Mouse (Mus musculus) CD4-positive, CD25-positive, alpha-beta regulatory T cell, adult 4 months (primary cell): ENCODE measurements around the gene Zswim2. TPM values are rescaled to one million over a fixed set of nuclear protein-coding genes. Genes with fewer than 3 reads are reported as not detected.
"Not testable (repeated sequence)": the region's sequence is repeated elsewhere in the genome, so short reads cannot be mapped to it uniquely, and the experiment has no call there.

Experiments
- ATAC-seq: one replicate; pipeline ENCODE4 v1.8.0; 2017
- polyA plus RNA-seq, 2 experiments: library from polyadenylated mRNA; unstranded; fragments of 100-300 nt; shearing (Covaris generic); gene quantifications; one replicate each; pipeline ENCODE4 v1.2.1; 2017

Gene Zswim2
- not detected for polyA plus RNA-seq

- ATAC-seq, result peak; percentile 69
Measured at GRCm38 (mm10) chr2:83940931-83941361, at the start of gene Zswim2. Gene Zswim2 (minus strand): TSS chr2:83941228.

- ATAC-seq, result not testable (repeated sequence)
Measured at GRCm38 (mm10) chr2:83990253-83990652, 49.2 kb upstream of the Zswim2 start, which contains the start of gene Gm13691. Gene Gm13691 (plus strand): TSS chr2:83990553.

- ATAC-seq, result not testable (repeated sequence)
Measured at GRCm38 (mm10) chr2:83984443-83984842, 43.4 kb upstream of the Zswim2 start, which contains the start of gene Gm13697. Gene Gm13697 (plus strand): TSS chr2:83984743.

- ATAC-seq, result not testable (repeated sequence)
Measured at GRCm38 (mm10) chr2:83978633-83979032, 37.6 kb upstream of the Zswim2 start, which contains the start of gene Gm13694. Gene Gm13694 (plus strand): TSS chr2:83978933.

GRCm38 (mm10) chr2:83972823-83973222 lies 31.8 kb upstream of the Zswim2 start, which contains the start of gene Gm13696:
Gene Gm13696 (plus strand): TSS chr2:83973123.
- not testable (repeated sequence) for ATAC-seq

GRCm38 (mm10) chr2:83967013-83967412 lies 26.0 kb upstream of the Zswim2 start, which contains the start of gene Gm13695:
Gene Gm13695 (plus strand): TSS chr2:83967313.
- not testable (repeated sequence) for ATAC-seq

GRCm38 (mm10) chr2:83961203-83961602 lies 20.2 kb upstream of the Zswim2 start, which contains the start of gene Gm13693:
Gene Gm13693 (plus strand): TSS chr2:83961503.
- not testable (repeated sequence) for ATAC-seq

- ATAC-seq, result not testable (repeated sequence)
Measured at GRCm38 (mm10) chr2:83955393-83955792, 14.4 kb upstream of the Zswim2 start, which contains the start of gene Gm13698. Gene Gm13698 (plus strand): TSS chr2:83955693.

GRCm38 (mm10) chr2:83941792-83942191 lies 764 bp upstream of the Zswim2 start:
- no peak for ATAC-seq

GRCm38 (mm10) chr2:83941378-83941777 lies 350 bp upstream of the Zswim2 start:
- peak; percentile 34 for ATAC-seq

- peak; percentile 90 for ATAC-seq
Measured at GRCm38 (mm10) chr2:83929478-83930088, 11.4 kb downstream of the Zswim2 start.

- ATAC-seq, result no peak
Measured at GRCm38 (mm10) chr2:83901896-83902540, 39.0 kb downstream of the Zswim2 start.

GRCm38 (mm10) chr2:83893701-83894100 lies 47.3 kb downstream of the Zswim2 start:
- no peak for ATAC-seq

GRCm38 (mm10) chr2:83883850-83884420 lies 57.1 kb downstream of the Zswim2 start:
- ATAC-seq, result no peak

Other genes starting within 250 kb of the Zswim2 start
- gene Itgav, start 216.8 kb downstream of the Zswim2 start, polyA plus RNA-seq, result 10 to 100 TPM; 46.8 to 71.6 TPM
- under 1 TPM; 0.34 to 0.50 TPM for gene Fam171b, start 128.6 kb downstream of the Zswim2 start, polyA plus RNA-seq
- not detected for gene Gm13698, start 14.5 kb upstream of the Zswim2 start, polyA plus RNA-seq
- gene Gm13693, start 20.3 kb upstream of the Zswim2 start, polyA plus RNA-seq, result not detected
- gene Gm13695, start 26.1 kb upstream of the Zswim2 start, polyA plus RNA-seq, result not detected
- not detected for gene Gm13696, start 31.9 kb upstream of the Zswim2 start, polyA plus RNA-seq
- not detected for gene Gm13694, start 37.7 kb upstream of the Zswim2 start, polyA plus RNA-seq
- not detected for gene Gm13697, start 43.5 kb upstream of the Zswim2 start, polyA plus RNA-seq
- gene Gm13691, start 49.3 kb upstream of the Zswim2 start, polyA plus RNA-seq, result not detected